Mouse (Mus musculus) liver (tissue): ENCODE measurements around the gene Xpot.

Experiments used
- DNase-seq: peaks from one replicate; pipeline ENCODE4 v3.0.0-alpha.2; 2020; ENCODE audit warnings: mixed read lengths

Gene Xpot

GRCm38 (mm10) chr10:121571031-121571430 lies 55.1 kb downstream of the Xpot start:
- DNase-seq, result no peak

GRCm38 (mm10) chr10:121569796-121570195 lies 56.3 kb downstream of the Xpot start:
- no peak for DNase-seq

- peak; percentile 91 for DNase-seq
Observed at GRCm38 (mm10) chr10:121569001-121569589, 57.0 kb downstream of the Xpot start.

DNA sequence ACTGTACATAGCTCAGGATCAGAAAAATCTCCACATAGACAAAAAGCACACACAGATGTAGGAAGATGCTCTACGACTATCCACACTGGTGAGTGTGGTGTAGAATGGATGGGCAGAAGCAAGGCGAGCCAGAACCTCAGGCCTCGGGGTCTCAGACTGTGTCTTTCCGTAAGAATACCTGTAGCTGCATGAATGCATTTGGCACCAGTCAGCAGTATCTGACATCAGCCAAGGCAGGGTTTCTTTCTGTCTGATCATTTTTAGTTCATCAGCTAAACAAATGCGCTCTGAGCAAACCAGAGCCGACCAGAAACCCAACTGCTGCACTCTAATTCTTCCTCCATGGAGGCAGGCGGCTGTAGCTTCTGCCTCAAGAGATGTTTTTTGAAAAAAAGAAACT lies 57.6 kb downstream of the Xpot start:
- no peak for DNase-seq

GRCm38 (mm10) chr10:121568026-121568425 lies 58.1 kb downstream of the Xpot start:
- DNase-seq, result no peak

DNA sequence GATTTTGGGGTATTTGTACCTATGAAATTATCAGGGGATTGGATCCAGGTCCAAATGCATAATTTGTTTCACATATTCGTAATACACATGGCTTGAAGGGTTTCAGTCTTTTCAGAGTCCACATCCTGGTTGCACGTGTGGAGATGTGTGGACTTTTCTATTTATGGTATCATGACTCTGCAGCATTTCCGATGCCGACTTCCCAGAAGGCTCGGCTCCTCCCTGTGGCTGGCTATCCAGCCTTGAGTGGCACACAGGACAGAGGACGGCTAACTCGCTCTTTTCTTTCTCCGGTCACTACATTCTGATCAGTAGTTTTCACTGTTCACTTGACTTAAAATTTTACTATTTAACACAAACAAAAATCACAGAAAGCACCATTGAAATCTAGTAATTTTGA lies 61.7 kb downstream of the Xpot start:
- peak; percentile 55 for DNase-seq

- no peak for DNase-seq
Observed at GRCm38 (mm10) chr10:121558231-121558630, 67.9 kb downstream of the Xpot start.

- DNase-seq, result peak; percentile 55
Observed at GRCm38 (mm10) chr10:121556263-121556662, 69.9 kb downstream of the Xpot start.

- DNase-seq, result no peak
Observed at GRCm38 (mm10) chr10:121550334-121550733, 75.8 kb downstream of the Xpot start.

- no peak for DNase-seq
Observed at GRCm38 (mm10) chr10:121549670-121550069, 76.5 kb downstream of the Xpot start.

DNA sequence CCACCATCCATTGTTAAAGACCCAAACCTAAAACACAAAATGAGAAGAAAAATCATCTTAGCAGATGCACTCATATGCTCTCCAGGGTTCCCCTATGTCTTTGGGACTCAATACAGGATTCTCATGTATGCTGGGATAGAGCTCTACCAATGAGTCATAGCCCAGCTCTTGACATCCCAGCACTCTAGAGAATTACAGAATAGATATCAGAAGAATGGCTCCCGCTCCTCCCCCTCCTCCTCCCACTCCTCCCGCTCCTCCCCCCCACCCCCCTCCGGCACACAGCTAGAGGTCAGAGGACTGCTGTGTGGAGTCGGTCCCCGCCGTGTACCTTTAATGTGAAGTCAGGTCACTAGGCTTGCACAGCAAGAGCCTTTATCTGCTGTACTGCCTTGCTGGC lies 79.0 kb downstream of the Xpot start:
- no peak for DNase-seq

DNA sequence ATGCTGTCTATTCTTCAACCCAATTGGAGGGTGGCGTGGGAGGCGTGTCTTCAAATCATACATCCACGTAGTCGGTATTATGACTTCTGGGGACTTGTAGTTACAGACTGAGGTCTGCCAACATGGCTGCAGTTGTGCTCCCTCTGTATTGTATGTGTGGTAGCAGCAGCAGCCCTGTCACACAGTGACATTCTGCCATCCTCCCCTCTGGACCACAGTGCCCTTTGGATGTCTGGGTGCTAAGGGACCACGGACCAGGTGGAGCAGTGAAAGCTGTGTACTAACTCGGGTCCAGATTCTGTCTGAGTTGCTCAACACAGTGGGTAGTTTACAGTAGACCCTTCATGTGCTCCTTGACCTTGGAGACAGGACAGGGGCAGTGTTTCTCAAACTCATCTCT lies 82.6 kb downstream of the Xpot start:
- DNase-seq, result no peak

- DNase-seq, result no peak
Observed at GRCm38 (mm10) chr10:121542156-121542555, 84.0 kb downstream of the Xpot start.
